Mouse (Mus musculus): ENCODE results near the gene Ccdc136.
A peak's percentile ranks its signal among the peaks of the same experiment; 100 is the strongest.

DNA sequence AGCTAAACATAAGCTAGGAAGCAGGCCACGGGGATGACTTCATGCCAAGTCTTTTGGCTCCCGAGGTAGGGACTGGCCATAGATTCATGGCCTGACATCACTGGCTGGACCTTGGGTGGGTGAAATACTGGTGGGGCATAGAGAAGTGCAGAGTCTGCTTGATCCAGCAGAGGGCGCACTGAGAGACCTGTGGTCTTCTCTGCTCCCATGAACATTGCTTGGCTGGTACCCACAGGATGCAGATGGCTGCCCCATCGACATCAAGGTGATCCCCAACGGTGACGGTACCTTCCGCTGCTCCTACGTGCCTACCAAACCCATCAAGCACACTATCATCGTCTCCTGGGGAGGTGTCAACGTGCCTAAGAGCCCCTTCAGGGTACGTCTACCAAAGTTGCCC lies 48.7 kb downstream of the Ccdc136 start:
- peak; percentile 68; the same call in 1 of the 2 replicates for TF ChIP-seq CTCF (IDR thresholded peaks at IDR 0.05; ENCODE audit: control insufficient read depth, insufficient read depth, insufficient replicate concordance, low read depth, low read length)
- TF ChIP-seq POLR2A (IDR thresholded peaks at IDR 0.05; ENCODE audit: control insufficient read depth, low read depth, low read length): no peak
